Mouse (Mus musculus) bone marrow macrophage, adult 2 months (primary cell): ENCODE data around the gene Insl5.

ENCODE experiments used
- CTCF ChIP-seq: IDR thresholded peaks from 2 replicates; pipeline ENCODE4 v1.5.1; 2012; ENCODE audit warnings: low read depth, mild to moderate bottlenecking, low read length, moderate library complexity
- POLR2A ChIP-seq: IDR thresholded peaks from 2 replicates; pipeline ENCODE4 v1.6.1; 2012; ENCODE audit warnings: mild to moderate bottlenecking, low read depth, low read length, borderline replicate concordance

GRCm38 (mm10) chr4:102991685-102992084 is 35.0 kb downstream of the Insl5 start:
- no peak for TF ChIP-seq POLR2A
- no peak for TF ChIP-seq CTCF
